Mouse (Mus musculus): ENCODE data around the gene Atg2b. TPM values are rescaled to one million over a fixed set of nuclear protein-coding genes. Genes with fewer than 3 reads are reported as not detected.

Gene Atg2b
- polyA plus RNA-seq, 1 experiment = 12.6 TPM

DNA sequence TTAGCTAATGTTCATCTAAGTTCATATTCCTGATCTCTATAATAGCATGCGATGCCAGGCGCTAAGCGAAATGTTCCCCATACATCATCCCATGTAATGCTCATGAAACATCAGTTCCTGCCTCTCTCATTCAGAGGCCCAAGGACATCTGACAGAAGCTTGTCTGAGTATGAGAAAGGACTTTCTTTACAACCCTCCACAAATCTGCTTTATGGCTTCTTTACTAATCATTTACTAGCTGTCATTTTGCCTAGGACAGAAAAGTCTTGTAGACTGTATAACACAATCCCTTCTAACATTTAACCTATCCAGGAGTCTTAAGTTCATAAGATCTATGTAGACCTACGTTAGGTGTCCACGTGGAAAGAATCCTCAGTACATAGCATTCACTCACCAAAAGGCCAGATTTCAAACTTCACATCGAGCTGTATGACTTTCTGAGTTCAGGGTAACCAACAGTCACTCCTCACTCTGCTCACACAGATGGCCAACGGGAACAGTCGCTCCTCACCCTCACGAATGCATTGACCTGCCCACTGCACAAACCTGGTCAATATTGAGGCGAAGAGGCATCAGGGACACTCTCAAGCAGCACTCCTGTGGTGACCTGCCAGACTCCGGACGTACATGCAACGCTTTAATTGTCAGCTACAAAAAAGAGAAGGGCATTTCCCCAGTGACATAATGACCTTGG lies 50.5 kb downstream of the Atg2b start:
- no peaks in the 10 kb centered on the region for H3K4me1 ChIP-seq (ENCODE audit: control insufficient read depth, insufficient read depth, low read length)
- WGBS = 96% methylated on average over 13 of the region's 13 CpGs
- no peak for DNase-seq
- TF ChIP-seq CTCF (IDR thresholded peaks at IDR 0.05; ENCODE audit: insufficient read depth, low read length) = no peak
- no peak for TF ChIP-seq POLR2A (IDR thresholded peaks at IDR 0.05; ENCODE audit: borderline replicate concordance, extremely low read depth, low read depth, low read length)
- H3K4me3 ChIP-seq (replicated peaks; ENCODE audit: extremely low read depth, low read depth, low read length) = no peak overlapping the region

DNA sequence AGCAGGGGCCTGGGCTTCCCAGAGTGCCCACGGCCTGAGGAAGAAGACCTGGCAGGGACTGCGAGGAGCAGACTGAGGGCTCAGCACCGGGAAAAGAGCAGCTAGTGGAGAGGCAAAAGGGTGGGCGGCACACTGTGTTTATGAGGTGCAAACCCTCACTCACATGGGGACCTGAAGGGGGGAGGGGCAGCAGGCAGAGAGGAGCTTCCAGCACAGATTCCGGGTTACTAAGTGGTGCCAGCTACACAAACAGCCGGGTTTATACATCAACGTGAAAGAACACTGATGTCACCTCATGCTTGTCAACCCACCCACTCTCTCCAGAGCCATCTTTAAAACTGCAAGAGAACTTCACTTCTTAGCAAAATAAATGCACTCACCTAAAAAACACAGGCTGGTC lies 59.2 kb downstream of the Atg2b start:
- no peak for DNase-seq
- no peak overlapping the region for H3K4me3 ChIP-seq (replicated peaks; ENCODE audit: extremely low read depth, low read depth, low read length)
- 67% methylated on average over 7 of the region's 7 CpGs for WGBS
- no peak for TF ChIP-seq CTCF (IDR thresholded peaks at IDR 0.05; ENCODE audit: insufficient read depth, low read length)
- no peak for TF ChIP-seq POLR2A (IDR thresholded peaks at IDR 0.05; ENCODE audit: borderline replicate concordance, extremely low read depth, low read depth, low read length)
- H3K4me1 ChIP-seq (ENCODE audit: control insufficient read depth, insufficient read depth, low read length) = no peaks in the 10 kb centered on the region

GRCm38 (mm10) chr12:105622981-105623539 lies 62.0 kb downstream of the Atg2b start:
- WGBS = 93% methylated on average over 12 of the region's 12 CpGs
- Histone ChIP-seq H3K4me1 (ENCODE audit: control insufficient read depth, insufficient read depth, low read length) (no peaks in the 10 kb centered on the region), H3K4me3 (replicated peaks; ENCODE audit: extremely low read depth, low read depth, low read length) (no peak overlapping the region)
- TF ChIP-seq CTCF (IDR thresholded peaks at IDR 0.05; ENCODE audit: insufficient read depth, low read length) (no peak), POLR2A (IDR thresholded peaks at IDR 0.05; ENCODE audit: borderline replicate concordance, extremely low read depth, low read depth, low read length) (no peak)
- DNase-seq = no peak

DNA sequence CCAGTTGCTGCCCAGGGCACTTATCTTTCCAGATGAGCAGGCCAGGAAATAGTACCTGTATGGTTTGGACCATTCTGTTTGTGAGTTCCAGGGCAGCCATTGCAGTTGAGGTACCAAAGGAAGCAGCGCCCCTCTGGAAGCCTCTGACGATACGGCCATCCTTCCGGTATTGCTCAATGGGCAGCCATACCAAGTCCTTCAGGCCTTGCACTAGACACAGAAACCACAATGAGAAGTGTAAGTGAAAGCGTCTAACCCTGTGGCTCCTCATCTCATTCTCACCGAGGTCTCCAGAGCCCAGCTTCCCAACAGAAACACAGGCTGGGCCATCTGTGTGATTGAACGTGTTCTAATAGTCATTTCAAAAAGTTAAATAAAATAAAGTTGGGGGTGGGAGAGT lies 63.0 kb downstream of the Atg2b start:
- 88% methylated on average over 7 of the region's 7 CpGs for WGBS
- no peak for DNase-seq
- H3K4me3 ChIP-seq (replicated peaks; ENCODE audit: extremely low read depth, low read depth, low read length) = no peak overlapping the region
- H3K4me1 ChIP-seq (ENCODE audit: control insufficient read depth, insufficient read depth, low read length) = no peaks in the 10 kb centered on the region
- no peak for TF ChIP-seq POLR2A (IDR thresholded peaks at IDR 0.05; ENCODE audit: borderline replicate concordance, extremely low read depth, low read depth, low read length)
- no peak for TF ChIP-seq CTCF (IDR thresholded peaks at IDR 0.05; ENCODE audit: insufficient read depth, low read length)

DNA sequence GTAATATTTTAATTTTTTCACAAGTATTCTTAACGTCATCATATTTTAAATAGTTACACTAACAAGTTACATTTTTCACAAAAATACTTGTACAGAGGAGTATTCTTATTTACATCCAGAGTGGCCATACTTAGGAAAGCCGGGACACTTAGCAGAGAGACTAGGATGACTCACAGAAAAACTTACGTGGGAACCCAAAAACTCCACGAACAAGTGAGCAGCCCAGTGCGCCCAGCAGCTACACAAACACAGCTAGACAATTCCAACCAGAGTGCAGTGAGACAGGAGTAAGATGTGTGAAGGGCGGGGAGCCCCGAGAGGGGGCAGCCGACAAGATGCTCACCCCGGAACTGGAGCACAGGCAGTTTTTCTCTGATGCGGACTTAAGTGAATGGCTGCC lies 71.5 kb downstream of the Atg2b start:
- 84% methylated on average over 10 of the region's 10 CpGs for WGBS
- TF ChIP-seq POLR2A (IDR thresholded peaks at IDR 0.05; ENCODE audit: borderline replicate concordance, extremely low read depth, low read depth, low read length) (no peak), CTCF (IDR thresholded peaks at IDR 0.05; ENCODE audit: insufficient read depth, low read length) (no peak)

GRCm38 (mm10) chr12:105611748-105612147 lies 73.3 kb downstream of the Atg2b start:
- Histone ChIP-seq H3K4me1 (ENCODE audit: control insufficient read depth, insufficient read depth, low read length) (no peaks in the 10 kb centered on the region), H3K4me3 (replicated peaks; ENCODE audit: extremely low read depth, low read depth, low read length) (no peak overlapping the region)
- WGBS = 23% methylated on average over 7 of the region's 7 CpGs
- DNase-seq = peak; percentile 32
- TF ChIP-seq POLR2A (IDR thresholded peaks at IDR 0.05; ENCODE audit: borderline replicate concordance, extremely low read depth, low read depth, low read length) = no peak
- TF ChIP-seq CTCF (IDR thresholded peaks at IDR 0.05; ENCODE audit: insufficient read depth, low read length) = peak; percentile 76

More for the DNA sequence above, 71.5 kb downstream of the Atg2b start:
- no peaks in the 10 kb centered on the region for H3K4me1 ChIP-seq (ENCODE audit: control insufficient read depth, insufficient read depth, low read length)
- no peak overlapping the region for H3K4me3 ChIP-seq (replicated peaks; ENCODE audit: extremely low read depth, low read depth, low read length)
- DNase-seq = no peak

GRCm38 (mm10) chr12:105611045-105611444 lies 74.0 kb downstream of the Atg2b start:
- no peak overlapping the region for H3K4me3 ChIP-seq (replicated peaks; ENCODE audit: extremely low read depth, low read depth, low read length)
- H3K4me1 ChIP-seq (ENCODE audit: control insufficient read depth, insufficient read depth, low read length) = no peaks in the 10 kb centered on the region
- no peak for DNase-seq
- TF ChIP-seq POLR2A (IDR thresholded peaks at IDR 0.05; ENCODE audit: borderline replicate concordance, extremely low read depth, low read depth, low read length) (no peak), CTCF (IDR thresholded peaks at IDR 0.05; ENCODE audit: insufficient read depth, low read length) (no peak)
- 81% methylated on average over 2 of the region's 2 CpGs for WGBS

- no peak for DNase-seq
- H3K4me3 ChIP-seq (replicated peaks; ENCODE audit: extremely low read depth, low read depth, low read length) = no peak overlapping the region
- WGBS = 66% methylated on average over 4 of the region's 4 CpGs
- no peaks in the 10 kb centered on the region for H3K4me1 ChIP-seq (ENCODE audit: control insufficient read depth, insufficient read depth, low read length)
- no peak for TF ChIP-seq CTCF (IDR thresholded peaks at IDR 0.05; ENCODE audit: insufficient read depth, low read length)
- no peak for TF ChIP-seq POLR2A (IDR thresholded peaks at IDR 0.05; ENCODE audit: borderline replicate concordance, extremely low read depth, low read depth, low read length)
Observed at GRCm38 (mm10) chr12:105606881-105607280, 78.1 kb downstream of the Atg2b start.

- WGBS = 63% methylated on average over 8 of the region's 8 CpGs
- TF ChIP-seq POLR2A (IDR thresholded peaks at IDR 0.05; ENCODE audit: borderline replicate concordance, extremely low read depth, low read depth, low read length) = no peak
- TF ChIP-seq CTCF (IDR thresholded peaks at IDR 0.05; ENCODE audit: insufficient read depth, low read length) = no peak
- Histone ChIP-seq H3K4me1 (ENCODE audit: control insufficient read depth, insufficient read depth, low read length) (no peaks in the 10 kb centered on the region), H3K4me3 (replicated peaks; ENCODE audit: extremely low read depth, low read depth, low read length) (no peak overlapping the region)
- DNase-seq = no peak
Observed at GRCm38 (mm10) chr12:105605212-105605611, 79.8 kb downstream of the Atg2b start.

GRCm38 (mm10) chr12:105603904-105604303 lies 81.1 kb downstream of the Atg2b start:
- no peak overlapping the region for H3K4me3 ChIP-seq (replicated peaks; ENCODE audit: extremely low read depth, low read depth, low read length)
- WGBS = 82% methylated on average over 11 of the region's 11 CpGs
- no peak for DNase-seq
- TF ChIP-seq CTCF (IDR thresholded peaks at IDR 0.05; ENCODE audit: insufficient read depth, low read length) (no peak), POLR2A (IDR thresholded peaks at IDR 0.05; ENCODE audit: borderline replicate concordance, extremely low read depth, low read depth, low read length) (no peak)
- no peaks in the 10 kb centered on the region for H3K4me1 ChIP-seq (ENCODE audit: control insufficient read depth, insufficient read depth, low read length)
